Mouse (Mus musculus): ENCODE data around the gene Cdc40. TPM values are rescaled to one million over a fixed set of nuclear protein-coding genes. Genes with fewer than 3 reads are reported as not detected.

The Cdc40 gene
- polyA plus RNA-seq, 1 experiment from 2014 or later: 32.8 TPM

Other genes starting within 250 kb of the Cdc40 start
- 2.6 and 2.7 TPM in 2 replicates for gene Mettl24, start 200.0 kb downstream of the Cdc40 start, polyA plus RNA-seq (2015; fragmentation: Nextera tagmentation; extraction: Ambion mirVana)
- 15.9 and 21.0 TPM in 2 replicates for gene Wasf1, start 164 bp upstream of the Cdc40 start, polyA plus RNA-seq (2015; fragmentation: Nextera tagmentation; extraction: Ambion mirVana)
- gene Gpr6, start 189.0 kb upstream of the Cdc40 start, polyA plus RNA-seq (2015; fragmentation: Nextera tagmentation; extraction: Ambion mirVana): not detected in 2 replicates

Data from embryonic facial prominence, embryonic 15.5 days (tissue).